Mouse (Mus musculus): ENCODE measurements around the gene Pbrm1. TPM values are rescaled to one million over a fixed set of nuclear protein-coding genes. Genes with fewer than 3 reads are reported as not detected.

Gene Pbrm1
- total RNA-seq (2014; rRNA removed) (70.6 and 90.9 TPM in 2 replicates), polyA plus RNA-seq (2015; fragmentation: Nextera tagmentation; extraction: Ambion mirVana) (48.7 and 83.8 TPM in 2 replicates)

DNA sequence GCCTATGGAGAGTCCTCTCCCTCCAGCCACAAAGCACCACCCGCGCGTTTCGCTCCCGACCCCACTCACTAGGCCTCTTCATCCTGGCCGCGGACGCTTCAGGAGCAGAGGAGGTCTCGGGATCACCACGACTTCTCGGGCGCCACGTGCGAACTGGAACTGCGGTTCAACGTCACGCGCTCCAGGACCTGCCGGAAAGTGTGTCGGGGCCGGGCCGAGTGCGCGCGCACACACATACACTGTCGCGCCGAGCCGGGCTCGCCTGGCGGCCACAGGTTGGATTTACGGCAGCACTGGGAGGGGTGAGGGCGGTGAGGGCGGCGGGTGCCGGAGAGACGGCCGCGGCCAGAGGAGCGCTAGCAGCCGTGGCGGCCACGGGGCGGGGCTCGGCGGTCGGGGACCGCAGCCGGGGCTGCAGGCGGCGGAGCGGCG is at the start of gene Pbrm1, which contains the start of gene Gnl3:
Pbrm1 (plus strand) TSS at position 279 of the 432 bp plus-strand sequence.
Gnl3 (minus strand) TSS at position 293 of the 432 bp plus-strand sequence.
- TF ChIP-seq CTCF (IDR thresholded peaks at IDR 0.05; ENCODE audit: low read depth) = peak; percentile 64
- Histone ChIP-seq H3K4me3 (ENCODE audit: low read depth, low read length) (peak within 1 kb of the TSS; percentile 87), H3K27ac (ENCODE audit: low read depth, low read length) (peak within 1 kb of the TSS; percentile 98), H3K9ac (peak within 1 kb of the TSS; percentile 84), H3K36me3 (ENCODE audit: insufficient read depth) (peaks cover 43% of the 10 kb centered on the region), H3K4me2 (ENCODE audit: low read depth) (peak within 1 kb of the TSS; percentile 80), H3K27me3 (ENCODE audit: insufficient read depth, low read length) (no peaks in the 10 kb centered on the region), H3K4me1 (ENCODE audit: insufficient read depth) (peaks cover 15% of the 10 kb centered on the region; the same call in 1 of the 2 replicates), H3K9me3 (ENCODE audit: low read length) (no peaks in the 10 kb centered on the region)
- under 1% methylated on average over 33 of the region's 53 CpGs for WGBS
- DNase-seq (peak; percentile 97), ATAC-seq (peak; percentile 97)

DNA sequence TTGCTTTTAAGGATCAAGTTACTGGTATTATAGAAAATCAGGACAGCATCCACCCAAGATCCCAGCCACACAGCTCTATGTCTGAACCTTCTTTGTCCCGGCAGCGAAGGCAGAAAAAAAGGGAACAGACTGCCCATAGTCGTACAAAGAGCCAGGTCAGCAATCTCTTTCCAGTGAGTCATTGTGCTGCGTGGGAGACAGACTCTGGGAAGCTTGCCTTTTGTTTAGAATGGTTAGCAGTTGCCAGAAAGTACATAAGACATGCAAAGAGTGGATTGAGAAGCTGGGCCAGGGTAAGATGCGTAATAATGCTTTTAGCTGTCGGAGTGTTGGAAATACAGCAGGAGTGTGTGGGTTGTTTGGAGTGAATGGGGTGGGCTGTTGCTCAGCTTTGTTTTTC is 44.7 kb upstream of the Pbrm1 start:
- ATAC-seq = peak; percentile 55
- no peak overlapping the region for H3K27ac ChIP-seq (ENCODE audit: low read depth, low read length)

GRCm38 (mm10) chr14:30976222-30976621 is 42.7 kb upstream of the Pbrm1 start:
- TF ChIP-seq CTCF (IDR thresholded peaks at IDR 0.05; ENCODE audit: low read depth) = no peak
- Histone ChIP-seq H3K9me3 (ENCODE audit: low read length) (no peaks in the 10 kb centered on the region), H3K4me1 (ENCODE audit: insufficient read depth) (no peaks in the 10 kb centered on the region), H3K27me3 (ENCODE audit: insufficient read depth, low read length) (no peaks in the 10 kb centered on the region), H3K9ac (no peak overlapping the region), H3K27ac (ENCODE audit: low read depth, low read length) (no peak overlapping the region), H3K4me3 (ENCODE audit: low read depth, low read length) (no peak overlapping the region), H3K36me3 (ENCODE audit: insufficient read depth) (peaks cover 48% of the 10 kb centered on the region), H3K4me2 (ENCODE audit: low read depth) (no peak overlapping the region)
- 87% methylated on average over 3 of the region's 3 CpGs for WGBS
- no peak for DNase-seq
- ATAC-seq = no peak

More for the DNA sequence above, 44.7 kb upstream of the Pbrm1 start:
- H3K27me3 ChIP-seq (ENCODE audit: insufficient read depth, low read length) = no peaks in the 10 kb centered on the region
- H3K36me3 ChIP-seq (ENCODE audit: insufficient read depth) = peaks cover 47% of the 10 kb centered on the region
- TF ChIP-seq CTCF (IDR thresholded peaks at IDR 0.05; ENCODE audit: low read depth) = no peak
- H3K4me1 ChIP-seq (ENCODE audit: insufficient read depth) = no peaks in the 10 kb centered on the region
- no peak overlapping the region for H3K9ac ChIP-seq
- H3K4me2 ChIP-seq (ENCODE audit: low read depth) = no peak overlapping the region
- H3K4me3 ChIP-seq (ENCODE audit: low read depth, low read length) = no peak overlapping the region
- no peaks in the 10 kb centered on the region for H3K9me3 ChIP-seq (ENCODE audit: low read length)
- WGBS = 31% methylated on average over 6 of the region's 6 CpGs
- DNase-seq = peak; percentile 4

DNA sequence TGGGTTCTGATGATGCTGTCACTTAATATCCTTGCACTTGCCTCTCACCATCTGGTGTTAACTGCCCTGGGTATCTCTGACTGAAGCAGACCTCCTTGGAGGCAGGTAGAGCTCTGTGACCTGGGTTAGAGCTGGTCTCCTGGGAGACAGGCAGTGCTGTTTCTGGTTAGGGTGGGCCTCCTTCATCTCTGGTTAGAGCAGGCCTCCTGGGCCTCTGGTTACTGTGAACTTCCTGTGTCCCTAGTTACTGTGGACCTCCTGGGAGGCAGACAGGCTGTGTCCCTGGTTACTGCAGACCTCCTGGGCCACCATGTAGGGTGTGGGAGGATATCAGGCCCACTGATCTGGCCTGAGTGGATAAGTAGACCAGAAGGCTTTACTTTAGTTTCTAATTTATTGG is 22.5 kb upstream of the Pbrm1 start:
- ATAC-seq (no peak), DNase-seq (no peak)
- no peak overlapping the region for H3K27ac ChIP-seq (ENCODE audit: low read depth, low read length)
- TF ChIP-seq CTCF (IDR thresholded peaks at IDR 0.05; ENCODE audit: low read depth) = no peak
- no peak overlapping the region for H3K4me3 ChIP-seq (ENCODE audit: low read depth, low read length)
- H3K4me1 ChIP-seq (ENCODE audit: insufficient read depth) = 0 out of 2 replicates have a peak, but pooled peaks cover 3% of the 10 kb centered on the region
- peaks cover 3% of the 10 kb centered on the region for H3K36me3 ChIP-seq (ENCODE audit: insufficient read depth)
- no peaks in the 10 kb centered on the region for H3K27me3 ChIP-seq (ENCODE audit: insufficient read depth, low read length)
- no peak overlapping the region for H3K4me2 ChIP-seq (ENCODE audit: low read depth)
- H3K9ac ChIP-seq = no peak overlapping the region
- H3K9me3 ChIP-seq (ENCODE audit: low read length) = no peaks in the 10 kb centered on the region

- Histone ChIP-seq H3K9ac (peak overlapping the region; percentile 84), H3K4me2 (ENCODE audit: low read depth) (peak overlapping the region; percentile 75), H3K27ac (ENCODE audit: low read depth, low read length) (no peak overlapping the region), H3K9me3 (ENCODE audit: low read length) (no peaks in the 10 kb centered on the region), H3K4me1 (ENCODE audit: insufficient read depth) (peaks cover 10% of the 10 kb centered on the region), H3K4me3 (ENCODE audit: low read depth, low read length) (peak overlapping the region; percentile 65), H3K27me3 (ENCODE audit: insufficient read depth, low read length) (no peaks in the 10 kb centered on the region), H3K36me3 (ENCODE audit: insufficient read depth) (peaks cover 3% of the 10 kb centered on the region)
- TF ChIP-seq CTCF (IDR thresholded peaks at IDR 0.05; ENCODE audit: low read depth) = no peak
- ATAC-seq (no peak), DNase-seq (no peak)
- WGBS = 60% methylated on average over 10 of the region's 10 CpGs
These were observed 18.6 kb upstream of the Pbrm1 start for GRCm38 (mm10) chr14:31000356-31000755.

GRCm38 (mm10) chr14:31000816-31001306 is 18.1 kb upstream of the Pbrm1 start:
- H3K4me1 ChIP-seq (ENCODE audit: insufficient read depth) = peaks cover 10% of the 10 kb centered on the region
- no peaks in the 10 kb centered on the region for H3K27me3 ChIP-seq (ENCODE audit: insufficient read depth, low read length)
- peak; percentile 22; the same call in 1 of the 2 replicates for TF ChIP-seq CTCF (IDR thresholded peaks at IDR 0.05; ENCODE audit: low read depth)
- peaks cover 3% of the 10 kb centered on the region for H3K36me3 ChIP-seq (ENCODE audit: insufficient read depth)
- WGBS = under 1% methylated on average over 21 of the region's 21 CpGs
- DNase-seq (no peak), ATAC-seq (peak; percentile 12)
- peak overlapping the region; percentile 84 for H3K9ac ChIP-seq
- peak overlapping the region; percentile 65 for H3K4me3 ChIP-seq (ENCODE audit: low read depth, low read length)
- H3K4me2 ChIP-seq (ENCODE audit: low read depth) = peak overlapping the region; percentile 75
- peak overlapping the region; percentile 92 for H3K27ac ChIP-seq (ENCODE audit: low read depth, low read length)
- no peaks in the 10 kb centered on the region for H3K9me3 ChIP-seq (ENCODE audit: low read length)

GRCm38 (mm10) chr14:31001307-31002205 is 17.4 kb upstream of the Pbrm1 start, which contains the start of the genes Glt8d1 and Spcs1:
Gene Glt8d1, plus strand, starts transcription at chr14:31001400.
Gene Spcs1, minus strand, starts transcription at chr14:31001672.
- Histone ChIP-seq H3K9ac (peak within 1 kb of the TSS; percentile 84), H3K36me3 (ENCODE audit: insufficient read depth) (peaks cover 5% of the 10 kb centered on the region), H3K4me3 (ENCODE audit: low read depth, low read length) (peak within 1 kb of the TSS; percentile 65), H3K4me2 (ENCODE audit: low read depth) (peak within 1 kb of the TSS; percentile 75), H3K4me1 (ENCODE audit: insufficient read depth) (peaks cover 10% of the 10 kb centered on the region), H3K27me3 (ENCODE audit: insufficient read depth, low read length) (no peaks in the 10 kb centered on the region), H3K27ac (ENCODE audit: low read depth, low read length) (peak within 1 kb of the TSS; percentile 92), H3K9me3 (ENCODE audit: low read length) (no peaks in the 10 kb centered on the region)
- TF ChIP-seq CTCF (IDR thresholded peaks at IDR 0.05; ENCODE audit: low read depth) = no peak
- 3% methylated on average over 70 of the region's 84 CpGs for WGBS
- ATAC-seq (peak; percentile 95), DNase-seq (peak; percentile 86)

All from forebrain, postnatal 0 days (tissue).